Mouse (Mus musculus) inflammation-experienced regulatory T-cells, adult 6 months (primary cell): ENCODE results near the gene Stx18. TPM values are rescaled to one million over a fixed set of nuclear protein-coding genes. Genes with fewer than 3 reads are reported as not detected.

Experiments used
- ATAC-seq: one replicate; pipeline ENCODE4 v1.8.0; 2017
- polyA plus RNA-seq, 3 experiments: library from polyadenylated mRNA; unstranded; fragments of 100-300 nt; shearing (Covaris generic); gene quantifications; one replicate each; pipeline ENCODE4 v1.2.1; 2017

The Stx18 gene
- polyA plus RNA-seq, result 10 to 100 TPM; 22.4 to 29.8 (median 25.4) TPM

GRCm38 (mm10) chr5:38038710-38039592 lies at the start of gene Stx18:
Gene Stx18 (plus strand): TSS chr5:38038742.
- ATAC-seq, result peak; percentile 83

- ATAC-seq, result no peak
Observed at GRCm38 (mm10) chr5:37992346-37992745, 46.2 kb upstream of the Stx18 start.

- ATAC-seq, result no peak
Observed at GRCm38 (mm10) chr5:37998805-37999204, 39.7 kb upstream of the Stx18 start.

- no peak for ATAC-seq
Observed at GRCm38 (mm10) chr5:38002573-38002972, 36.0 kb upstream of the Stx18 start.

GRCm38 (mm10) chr5:38004746-38005145 lies 33.8 kb upstream of the Stx18 start:
- ATAC-seq, result no peak

- ATAC-seq, result no peak
Observed at GRCm38 (mm10) chr5:38006415-38007347, 31.9 kb upstream of the Stx18 start.

GRCm38 (mm10) chr5:38009071-38009470 lies 29.5 kb upstream of the Stx18 start:
- ATAC-seq, result no peak

- ATAC-seq, result no peak
Observed at GRCm38 (mm10) chr5:38014916-38015315, 23.6 kb upstream of the Stx18 start.

GRCm38 (mm10) chr5:38016945-38017344 lies 21.6 kb upstream of the Stx18 start:
- no peak for ATAC-seq

- ATAC-seq, result no peak
Observed at GRCm38 (mm10) chr5:38027656-38028055, 10.9 kb upstream of the Stx18 start.

- no peak for ATAC-seq
Observed at GRCm38 (mm10) chr5:38038274-38038673, 268 bp upstream of the Stx18 start.

GRCm38 (mm10) chr5:38039796-38040195 lies 1.3 kb downstream of the Stx18 start:
- ATAC-seq, result no peak

GRCm38 (mm10) chr5:38044923-38045322 lies 6.4 kb downstream of the Stx18 start:
- no peak for ATAC-seq

- no peak for ATAC-seq
Observed at GRCm38 (mm10) chr5:38048177-38048576, 9.6 kb downstream of the Stx18 start.

GRCm38 (mm10) chr5:38061051-38061450 lies 22.5 kb downstream of the Stx18 start:
- no peak for ATAC-seq

- ATAC-seq, result no peak
Observed at GRCm38 (mm10) chr5:38062709-38063108, 24.2 kb downstream of the Stx18 start.

GRCm38 (mm10) chr5:38063339-38063738 lies 24.8 kb downstream of the Stx18 start:
- no peak for ATAC-seq

- no peak for ATAC-seq
Observed at GRCm38 (mm10) chr5:38064043-38064575, 25.6 kb downstream of the Stx18 start.

GRCm38 (mm10) chr5:38064701-38065100 lies 26.2 kb downstream of the Stx18 start:
- ATAC-seq, result no peak

- no peak for ATAC-seq
Observed at GRCm38 (mm10) chr5:38065454-38065853, 26.9 kb downstream of the Stx18 start.

- ATAC-seq, result no peak
Observed at GRCm38 (mm10) chr5:38066606-38067005, 28.1 kb downstream of the Stx18 start.

- ATAC-seq, result no peak
Observed at GRCm38 (mm10) chr5:38076326-38076725, 37.8 kb downstream of the Stx18 start.

- no peak for ATAC-seq
Observed at GRCm38 (mm10) chr5:38078575-38078974, 40.0 kb downstream of the Stx18 start.
